ENCODE assay signal across 24 mouse cellular contexts in the genomic region with DNA sequence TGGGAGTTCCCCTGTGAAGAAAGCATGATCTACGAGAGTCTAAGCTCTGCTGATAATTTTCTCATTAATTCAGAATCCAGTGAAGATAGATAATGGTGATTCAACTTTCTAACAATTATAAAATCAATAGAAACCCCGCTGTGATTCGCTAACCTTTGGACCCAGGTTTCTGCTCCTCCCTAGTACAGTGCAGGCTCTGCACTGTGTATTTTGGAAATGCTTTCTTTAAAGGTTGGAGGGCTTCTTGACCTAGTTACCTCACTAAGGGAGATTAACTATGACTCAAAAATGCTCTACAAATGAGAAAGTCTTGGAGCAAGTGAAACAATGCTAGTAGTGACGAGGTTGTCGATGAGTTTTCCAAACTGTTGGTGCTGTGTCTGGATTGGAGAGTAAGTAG. TPM values are rescaled to one million over a fixed set of nuclear protein-coding genes. Genes with fewer than 3 reads are reported as not detected.
DNase-seq lines count a peak whose midpoint lies in the region; ATAC-seq and TF ChIP-seq lines count a peak whose summit lies in the region.
"Had no signal": no experiment of that assay in that cellular context is flagged by ENCODE, and none has a peak within 500 bp of the region (broad histone marks: within the 10 kb centered on the region; RNA-seq: fewer than 3 reads in every experiment).

No protein-coding gene starts in this region.

- TF ChIP-seq POLR2A in liver, adult 2 months (IDR thresholded peaks at IDR 0.05; ENCODE audit: extremely low read depth, insufficient read depth, low read length): no peak

- H3K27me3 ChIP-seq in liver, adult 2 months (ENCODE audit: control insufficient read depth, insufficient read depth, low read length): no peaks in the 10 kb centered on the region
- no peaks in the 10 kb centered on the region for H3K27me3 ChIP-seq in lung, postnatal 0 days (replicated peaks; ENCODE audit: insufficient read depth, low read length)
- H3K27me3 ChIP-seq in stomach, embryonic 14.5 days (ENCODE audit: control insufficient read depth, insufficient read depth, low read length): no peaks in the 10 kb centered on the region
- H3K27me3 ChIP-seq: embryonic facial prominence, embryonic 15.5 days; heart, embryonic 15.5 days had no signal

- TF ChIP-seq EP300 in lung, postnatal 0 days (IDR thresholded peaks at IDR 0.05): no peak

- TF ChIP-seq CTCF in liver, adult 2 months (IDR thresholded peaks at IDR 0.05; ENCODE audit: low read depth, low read length): no peak
- TF ChIP-seq CTCF in lung, postnatal 0 days (IDR thresholded peaks at IDR 0.05): no peak

- H3K4me2 ChIP-seq in lung, postnatal 0 days (replicated peaks; ENCODE audit: low read depth, low read length): no peak overlapping the region
- H3K4me2 ChIP-seq in stomach, embryonic 14.5 days (replicated peaks; ENCODE audit: low read depth, low read length): no peak overlapping the region; the same call in 1 of the 2 replicates
- H3K4me2 ChIP-seq: embryonic facial prominence, embryonic 15.5 days; heart, embryonic 11.5 days; heart, embryonic 15.5 days had no signal

- H3K4me3 ChIP-seq in liver, adult 2 months (ENCODE audit: insufficient read depth, low read depth, low read length): no peak overlapping the region
- H3K4me3 ChIP-seq in lung, postnatal 0 days (ENCODE audit: low read depth, low read length): no peak overlapping the region
- H3K4me3 ChIP-seq in stomach, embryonic 14.5 days (ENCODE audit: low read depth, low read length): no peak overlapping the region
- H3K4me3 ChIP-seq: embryonic facial prominence, embryonic 15.5 days; erythroblast, embryonic 14.5 days; forebrain, embryonic 10.5 days; heart, adult 2 months; heart, embryonic 15.5 days had no signal

- no peak overlapping the region for H3K27ac ChIP-seq in liver, adult 2 months (replicated peaks; ENCODE audit: insufficient read depth, low read depth, low read length)
- peak overlapping the region; percentile 38 for H3K27ac ChIP-seq in lung, postnatal 0 days (ENCODE audit: low read length)
- H3K27ac ChIP-seq in stomach, embryonic 14.5 days (ENCODE audit: low read length): peak overlapping the region; percentile 56; the same call in 1 of the 2 replicates
- H3K27ac ChIP-seq: embryonic facial prominence, embryonic 15.5 days; forebrain, embryonic 10.5 days; heart, adult 2 months; heart, embryonic 15.5 days had no signal

- 36% methylated on average over 5 of the region's 5 CpGs for WGBS in liver, adult 2 months
- WGBS in lung, postnatal 0 days: 59% methylated on average over 5 of the region's 5 CpGs
- 56% methylated on average over 5 of the region's 5 CpGs for WGBS in stomach, embryonic 14.5 days

- ATAC-seq in lung, postnatal 0 days: peak; percentile 20; the same call in 1 of the 2 replicates
- 0 out of 2 replicates have a peak, but pooled peaks have one; percentile 26 for ATAC-seq in stomach, embryonic 14.5 days (ENCODE audit: insufficient number of reproducible peaks, insufficient read depth, low FRiP score, low read depth)
- ATAC-seq: CD4-positive, CD25-positive, alpha-beta regulatory T cell, adult 4 months; forebrain, embryonic 14.5 days had no signal

- DNase-seq in liver, adult 2 months (ENCODE audit: extremely low read depth, low read depth, low spot score): peak; percentile 69
- DNase-seq in liver: no peak
- DNase-seq in lung, postnatal 0 days (ENCODE audit: low spot score): peak; percentile 69
- no peak for DNase-seq in lung, postnatal 14 days
- no peak for DNase-seq in layer of hippocampus, postnatal 10 days (ENCODE audit: low spot score in 2 of 2)
- DNase-seq in frontal cortex, postnatal 25 days (ENCODE audit: low spot score in 2 of 2): no peak
- DNase-seq: adrenal gland, postnatal 10 days; B cell, adult 2 months; cerebellum, adult 11 months; cerebellum, adult 8-10 months; cerebellum, postnatal 14 days; embryo, embryonic 11 days; gastrocnemius, postnatal 10 days; heart, adult 2 months; heart, postnatal 14 days had no signal

- no peak overlapping the region for H3K9ac ChIP-seq in liver, adult 2 months (ENCODE audit: low read depth, low read length)
- H3K9ac ChIP-seq in lung, postnatal 0 days (replicated peaks; ENCODE audit: low read depth): no peak overlapping the region
- no peak overlapping the region for H3K9ac ChIP-seq in stomach, embryonic 14.5 days (replicated peaks; ENCODE audit: low read depth, low read length)
- H3K9ac ChIP-seq: embryonic facial prominence, embryonic 15.5 days; heart, embryonic 15.5 days had no signal

- peaks cover 18% of the 10 kb centered on the region for H3K79me2 ChIP-seq in liver, adult 2 months (ENCODE audit: control insufficient read depth, insufficient read depth, low read length)

- H3K9me3 ChIP-seq in lung, postnatal 0 days (ENCODE audit: low read length): no peaks in the 10 kb centered on the region
- H3K9me3 ChIP-seq in stomach, embryonic 14.5 days (ENCODE audit: control insufficient read depth, low read depth, low read length): no peaks in the 10 kb centered on the region
- H3K9me3 ChIP-seq: embryonic facial prominence, embryonic 15.5 days; forebrain, embryonic 10.5 days; heart, embryonic 15.5 days had no signal

- no peaks in the 10 kb centered on the region for H3K36me3 ChIP-seq in liver, adult 2 months (ENCODE audit: control insufficient read depth, insufficient read depth, low read length)
- H3K36me3 ChIP-seq in lung, postnatal 0 days (ENCODE audit: insufficient read depth, low read length): no peaks in the 10 kb centered on the region
- H3K36me3 ChIP-seq in stomach, embryonic 14.5 days (ENCODE audit: control insufficient read depth, insufficient read depth, low read length): no peaks in the 10 kb centered on the region
- H3K36me3 ChIP-seq: embryonic facial prominence, embryonic 15.5 days; G1E; heart, embryonic 15.5 days had no signal

- H3K4me1 ChIP-seq in liver, adult 2 months (ENCODE audit: control insufficient read depth, insufficient read depth, low read length): peaks cover 6% of the 10 kb centered on the region
- H3K4me1 ChIP-seq in lung, postnatal 0 days (ENCODE audit: insufficient read depth, low read depth, low read length): peaks cover 25% of the 10 kb centered on the region
- peaks cover 54% of the 10 kb centered on the region for H3K4me1 ChIP-seq in stomach, embryonic 14.5 days (ENCODE audit: control insufficient read depth, insufficient read depth, low read length)

RNA-seq across cellular contexts. Expression of gene Btbd3, which starts 17.7 kb away (rescaled TPM):
- total RNA-seq in liver, adult 2 months (2014; rRNA removed): 2.7 and 3.6 TPM in 2 replicates
- 1.4 and 1.7 TPM in 2 replicates for polyA plus RNA-seq in liver, adult 2 months (2012; rRNA removed)
- 53.7 and 58.6 TPM in 2 replicates for polyA plus RNA-seq in lung, postnatal 0 days (2015; fragmentation: Nextera tagmentation; extraction: Ambion mirVana)
- polyA plus RNA-seq in stomach, embryonic 14.5 days (2014; fragmentation: Nextera tagmentation; extraction: Ambion mirVana): 35.7 and 36.5 TPM in 2 replicates
- 100 to 1,000 TPM; 105 to 108 TPM for total RNA-seq in layer of hippocampus, postnatal 10 days (2021)
- polyA plus RNA-seq: CD4-positive, CD25-positive, alpha-beta regulatory T cell, adult 4 months; erythroblast, embryonic 14.5 days; G1E had no signal

Comparison
In these comparisons a context has a peak if more than half of its experiments do, and no peak if none do; other contexts are left out.
1. DNase-seq: peak in liver, adult 2 months (single experiment) and lung, postnatal 0 days (single experiment); none in liver (single experiment), lung, postnatal 14 days (single experiment), layer of hippocampus, postnatal 10 days (0 of 2) and frontal cortex, postnatal 25 days (0 of 2).
2. RNA of gene Btbd3, which starts 17.7 kb away (polyA plus RNA-seq): 53.7 to 58.6 TPM in lung, postnatal 0 days and 35.7 to 36.5 TPM in stomach, embryonic 14.5 days; 1.4 to 1.7 TPM in liver, adult 2 months; every median in the first group is over 10 times any median in the second.